ENCODE assay signal across 11 mouse cellular contexts in the genomic region with DNA sequence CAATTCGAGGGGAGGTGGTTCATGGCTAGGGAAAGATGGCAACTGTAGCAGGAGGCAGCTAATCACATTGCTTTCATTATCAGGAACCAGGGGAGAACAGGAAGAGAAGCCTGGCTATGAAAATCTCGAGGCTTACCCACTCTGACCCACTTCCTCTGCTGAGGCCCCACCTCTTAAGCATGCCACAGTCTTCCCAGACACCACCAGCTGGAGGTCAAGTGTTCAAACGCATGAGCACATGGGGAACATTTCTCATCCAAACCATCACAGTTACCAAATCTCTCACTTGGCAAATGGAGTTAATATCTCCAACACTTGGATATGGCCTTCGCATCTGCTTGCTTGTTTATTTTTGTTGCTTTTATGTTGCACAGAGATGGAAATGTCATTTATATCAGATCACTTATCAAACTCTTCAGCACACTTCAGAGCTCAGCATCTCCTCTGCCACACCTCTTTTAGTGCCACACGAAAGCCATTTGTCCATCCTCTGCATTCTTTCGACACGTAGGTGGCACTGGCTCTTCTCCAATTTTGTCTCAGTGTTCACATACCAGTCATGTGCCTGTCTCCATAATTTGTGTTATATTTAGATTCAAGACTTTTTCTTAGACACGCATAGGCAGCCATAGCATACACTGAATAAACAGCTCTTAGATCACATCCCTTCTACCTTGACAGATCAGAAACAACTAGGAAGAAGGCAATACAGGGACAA. TPM values are rescaled to one million over a fixed set of nuclear protein-coding genes. Genes with fewer than 3 reads are reported as not detected.
DNase-seq lines count a peak whose midpoint lies in the region; ATAC-seq and TF ChIP-seq lines count a peak whose summit lies in the region.
"Had no signal": no experiment of that assay in that cellular context is flagged by ENCODE, and none has a peak within 500 bp of the region (broad histone marks: within the 10 kb centered on the region; RNA-seq: fewer than 3 reads in every experiment).

No protein-coding gene starts in this region.

- WGBS in heart, embryonic 10.5 days = 51% methylated on average over 8 of the region's 8 CpGs
- 25% methylated on average over 8 of the region's 8 CpGs for WGBS in lung, postnatal 0 days

- H3K4me2 ChIP-seq in lung, postnatal 0 days (replicated peaks; ENCODE audit: low read depth, low read length) = no peak overlapping the region
- H3K4me2 ChIP-seq: kidney, embryonic 15.5 days; liver, embryonic 11.5 days had no signal

- H3K36me3 ChIP-seq in C2C12 (ENCODE audit: control insufficient read depth, insufficient read depth) = no peaks in the 10 kb centered on the region
- H3K36me3 ChIP-seq in heart, embryonic 10.5 days = no peaks in the 10 kb centered on the region
- H3K36me3 ChIP-seq in lung, postnatal 0 days (ENCODE audit: insufficient read depth, low read length) = no peaks in the 10 kb centered on the region
- H3K36me3 ChIP-seq: forebrain, embryonic 10.5 days; kidney, embryonic 15.5 days had no signal

- peaks cover 20% of the 10 kb centered on the region for H3K4me1 ChIP-seq in heart, embryonic 10.5 days
- no peaks in the 10 kb centered on the region for H3K4me1 ChIP-seq in lung, postnatal 0 days (ENCODE audit: insufficient read depth, low read depth, low read length)
- H3K4me1 ChIP-seq: megakaryocyte, embryonic 14.5 days had no signal

- no peak for TF ChIP-seq CTCF in layer of hippocampus, adult 2 months (conservative IDR thresholded peaks at IDR 0.05)
- no peak for TF ChIP-seq CTCF in C2C12 (IDR thresholded peaks at IDR 0.05; ENCODE audit: control insufficient read depth, insufficient read depth, insufficient read length)
- no peak for TF ChIP-seq CTCF in lung, postnatal 0 days (IDR thresholded peaks at IDR 0.05)

- no peak overlapping the region for H3K9ac ChIP-seq in lung, postnatal 0 days (replicated peaks; ENCODE audit: low read depth)
- H3K9ac ChIP-seq: kidney, embryonic 15.5 days had no signal

- no peak overlapping the region for H3K4me3 ChIP-seq in layer of hippocampus, adult 2 months
- no peak overlapping the region for H3K4me3 ChIP-seq in C2C12 (ENCODE audit: insufficient read depth, poor library complexity, severe bottlenecking)
- no peak overlapping the region for H3K4me3 ChIP-seq in heart, embryonic 10.5 days
- H3K4me3 ChIP-seq in lung, postnatal 0 days (ENCODE audit: low read depth, low read length) = no peak overlapping the region
- H3K4me3 ChIP-seq: forebrain, embryonic 10.5 days; kidney, embryonic 15.5 days; megakaryocyte, embryonic 14.5 days had no signal

- peak; percentile 21 to 30 for DNase-seq in layer of hippocampus, adult 2 months (ENCODE audit: low spot score in 2 of 2)
- no peak for DNase-seq in layer of hippocampus, adult 9-10 months (ENCODE audit: low spot score)
- no peak for DNase-seq in heart, embryonic 10.5 days (ENCODE audit: low spot score)
- peak; percentile 21 for DNase-seq in lung, postnatal 0 days (ENCODE audit: low spot score)
- DNase-seq in thymus, postnatal 4 days = no peak
- DNase-seq in retina, embryonic 14.5 days (ENCODE audit: low spot score) = no peak

- no peak overlapping the region for H3ac ChIP-seq in C2C12 (ENCODE audit: control insufficient read depth, insufficient read length, low read depth)

- no peaks in the 10 kb centered on the region for H3K9me3 ChIP-seq in heart, embryonic 10.5 days
- no peaks in the 10 kb centered on the region for H3K9me3 ChIP-seq in lung, postnatal 0 days (ENCODE audit: low read length)
- H3K9me3 ChIP-seq: forebrain, embryonic 10.5 days; kidney, embryonic 15.5 days had no signal

- ATAC-seq in lung, postnatal 0 days = peak; percentile 61

- no peaks in the 10 kb centered on the region for H3K79me2 ChIP-seq in C2C12 (ENCODE audit: control insufficient read depth, insufficient read depth)

- H3K79me3 ChIP-seq in C2C12 (ENCODE audit: low read depth) = no peaks in the 10 kb centered on the region

- peak overlapping the region; percentile 56 for H3K27ac ChIP-seq in layer of hippocampus, adult 2 months
- H3K27ac ChIP-seq in heart, embryonic 10.5 days = peak overlapping the region; percentile 16; the same call in 1 of the 2 replicates
- no peak overlapping the region for H3K27ac ChIP-seq in lung, postnatal 0 days (ENCODE audit: low read length)
- H3K27ac ChIP-seq: forebrain, embryonic 10.5 days; kidney, embryonic 15.5 days had no signal

- H3K27me3 ChIP-seq in C2C12 (ENCODE audit: control insufficient read depth, insufficient read depth, insufficient read length) = no peaks in the 10 kb centered on the region
- no peaks in the 10 kb centered on the region for H3K27me3 ChIP-seq in heart, embryonic 10.5 days (ENCODE audit: insufficient read depth, poor library complexity, severe bottlenecking)
- no peaks in the 10 kb centered on the region for H3K27me3 ChIP-seq in lung, postnatal 0 days (replicated peaks; ENCODE audit: insufficient read depth, low read length)
- H3K27me3 ChIP-seq: kidney, embryonic 15.5 days had no signal

- TF ChIP-seq EP300 in lung, postnatal 0 days (IDR thresholded peaks at IDR 0.05) = no peak

TF ChIP-seq in C2C12, 6 proteins besides CTCF, POLR2A, EP300 and RAD21:
- TF ChIP-seq MAX (IDR thresholded peaks at IDR 0.05) (no peak), CEBPB (IDR thresholded peaks at IDR 0.05; ENCODE audit: low read depth) (no peak), FOSL1 (IDR thresholded peaks at IDR 0.05; ENCODE audit: insufficient read depth, low read length, poor library complexity, severe bottlenecking) (no peak), MYOG (IDR thresholded peaks at IDR 0.05; ENCODE audit: control insufficient read depth, extremely low read depth, insufficient read length) (no peak), MYOD1 (IDR thresholded peaks at IDR 0.05; ENCODE audit: control insufficient read depth, insufficient read length, low read depth) (peak; percentile 7), USF1 (IDR thresholded peaks at IDR 0.05; ENCODE audit: low read depth) (peak; percentile 68)

RNA-seq across cellular contexts. Expression of a gene that starts 8.9 kb away (rescaled TPM):
- total RNA-seq in layer of hippocampus, adult 2 months (2021) = 10 to 100 TPM; 83.3 to 90.8 TPM
- 2.1 TPM for polyA plus RNA-seq in C2C12 (2012; fragmentation: generic; extraction: Trizol)
- polyA plus RNA-seq in heart, embryonic 10.5 days (2016; fragmentation: Nextera tagmentation; extraction: Ambion mirVana) = 1.4 and 2.3 TPM in 2 replicates
- polyA plus RNA-seq in lung, postnatal 0 days (2015; fragmentation: Nextera tagmentation; extraction: Ambion mirVana) = 2.9 and 3.2 TPM in 2 replicates

Comparison
In these comparisons a context has a peak if more than half of its experiments do, and no peak if none do; other contexts are left out.
1. DNase-seq: peak in layer of hippocampus, adult 2 months (2 of 2) and lung, postnatal 0 days (single experiment); none in layer of hippocampus, adult 9-10 months (single experiment), heart, embryonic 10.5 days (single experiment), thymus, postnatal 4 days (single experiment) and retina, embryonic 14.5 days (single experiment).